In the genomic region with DNA sequence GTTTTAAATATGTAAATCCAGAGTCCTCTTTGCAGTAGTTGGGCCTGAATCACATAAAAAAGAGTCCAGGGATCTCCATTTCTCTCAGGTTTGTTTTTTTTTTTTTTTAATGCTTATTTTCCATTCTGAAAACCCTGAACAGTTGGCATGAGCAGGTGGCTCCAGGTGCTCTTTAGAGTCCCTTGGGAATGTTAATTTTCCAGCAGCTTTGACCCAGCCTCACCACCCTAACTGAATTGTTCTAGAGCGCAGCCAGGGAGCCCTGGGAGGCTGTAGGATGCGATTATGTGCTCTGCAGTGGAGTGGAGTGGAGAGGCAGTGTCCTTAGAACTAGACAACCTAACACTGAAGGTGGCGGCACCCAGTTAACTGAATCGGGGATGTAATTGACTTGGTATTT, we compare ENCODE assay signal across 20 mouse cellular contexts. TPM values are rescaled to one million over a fixed set of nuclear protein-coding genes. Genes with fewer than 3 reads are reported as not detected.
DNase-seq lines count a peak whose midpoint lies in the region; ATAC-seq and TF ChIP-seq lines count a peak whose summit lies in the region.
"Had no signal": no experiment of that assay in that cellular context is flagged by ENCODE, and none has a peak within 500 bp of the region (broad histone marks: within the 10 kb centered on the region; RNA-seq: fewer than 3 reads in every experiment).

No protein-coding gene starts in this region.

- H3K27me3 ChIP-seq in midbrain, embryonic 12.5 days, result no peaks in the 10 kb centered on the region
- no peaks in the 10 kb centered on the region for H3K27me3 ChIP-seq in midbrain, embryonic 10.5 days (ENCODE audit: low read depth, poor library complexity, severe bottlenecking)
- no peaks in the 10 kb centered on the region for H3K27me3 ChIP-seq in ES-Bruce4 (ENCODE audit: control insufficient read depth, insufficient read depth, low read length, poor library complexity, severe bottlenecking)
- H3K27me3 ChIP-seq in stomach, postnatal 0 days (ENCODE audit: control insufficient read depth, insufficient read depth, low read length), result no peaks in the 10 kb centered on the region
- H3K27me3 ChIP-seq: heart, embryonic 12.5 days; liver, embryonic 15.5 days had no signal

- no peak overlapping the region for H3K4me2 ChIP-seq in midbrain, embryonic 12.5 days (replicated peaks)
- H3K4me2 ChIP-seq in stomach, postnatal 0 days (replicated peaks; ENCODE audit: low read depth), result no peak overlapping the region
- H3K4me2 ChIP-seq: heart, embryonic 12.5 days; liver, embryonic 15.5 days had no signal

- peak; percentile 37 to 48 for DNase-seq in cerebellum, postnatal 25 days
- no peak for DNase-seq in cerebellum, postnatal 14 days
- DNase-seq in midbrain, embryonic 10.5 days (ENCODE audit: low spot score), result no peak
- DNase-seq in brain, embryonic 14.5 days (ENCODE audit: low read depth), result peak; percentile 45
- no peak for DNase-seq in urinary bladder, postnatal 10 days (ENCODE audit: low spot score)
- DNase-seq in stomach, postnatal 0 days (ENCODE audit: low spot score), result no peak
- DNase-seq: adrenal gland, adult 8-10 months; B cell, adult 2 months; embryo, embryonic 11 days; gastrocnemius, postnatal 10 days; heart, postnatal 14 days; kidney, postnatal 14 days; layer of hippocampus, postnatal 36 days; thymus, postnatal 25 days had no signal

- no peak for TF ChIP-seq CTCF in ES-Bruce4 (IDR thresholded peaks at IDR 0.05; ENCODE audit: low read depth, low read length)
- TF ChIP-seq CTCF in brain, embryonic 14.5 days (IDR thresholded peaks at IDR 0.05; ENCODE audit: borderline replicate concordance, extremely low read depth, insufficient read depth, insufficient read length), result no peak
- no peak for TF ChIP-seq CTCF in stomach, postnatal 0 days (IDR thresholded peaks at IDR 0.05; ENCODE audit: low read depth)

- no peak overlapping the region for H3K4me3 ChIP-seq in midbrain, embryonic 12.5 days
- no peak overlapping the region for H3K4me3 ChIP-seq in midbrain, embryonic 10.5 days
- 0 out of 2 replicates have a peak overlapping the region, but pooled peaks have one; percentile 3 for H3K4me3 ChIP-seq in ES-Bruce4 (ENCODE audit: low read depth, low read length)
- H3K4me3 ChIP-seq in stomach, postnatal 0 days (ENCODE audit: low read depth, low read length), result no peak overlapping the region
- H3K4me3 ChIP-seq: heart, embryonic 12.5 days; layer of hippocampus, adult 2 months; liver, embryonic 15.5 days had no signal

- 71% methylated on average over 4 of the region's 4 CpGs for WGBS in midbrain, embryonic 12.5 days
- 89% methylated on average over 4 of the region's 4 CpGs for WGBS in midbrain, embryonic 10.5 days
- WGBS in stomach, postnatal 0 days, result 93% methylated on average over 4 of the region's 4 CpGs

- peak; percentile 75 for TF ChIP-seq EP300 in ES-Bruce4 (IDR thresholded peaks at IDR 0.05; ENCODE audit: insufficient read depth, low read depth, low read length)
- TF ChIP-seq EP300 in stomach, postnatal 0 days (optimal IDR thresholded peaks at IDR 0.05), result no peak

- H3K27ac ChIP-seq in midbrain, embryonic 12.5 days (replicated peaks), result peak overlapping the region; percentile 60
- H3K27ac ChIP-seq in midbrain, embryonic 10.5 days (replicated peaks), result no peak overlapping the region; the same call in 1 of the 2 replicates
- H3K27ac ChIP-seq in ES-Bruce4 (ENCODE audit: insufficient read depth, low read length), result peak overlapping the region; percentile 88
- no peak overlapping the region for H3K27ac ChIP-seq in stomach, postnatal 0 days (replicated peaks)
- H3K27ac ChIP-seq: layer of hippocampus, adult 2 months; liver, embryonic 15.5 days; macrophage had no signal

- H3K36me3 ChIP-seq in midbrain, embryonic 12.5 days, result peaks cover 38% of the 10 kb centered on the region
- H3K36me3 ChIP-seq in midbrain, embryonic 10.5 days, result peaks cover 50% of the 10 kb centered on the region
- H3K36me3 ChIP-seq in ES-Bruce4 (ENCODE audit: control insufficient read depth, insufficient read depth, low read length, poor library complexity, severe bottlenecking), result peaks cover 16% of the 10 kb centered on the region
- no peaks in the 10 kb centered on the region for H3K36me3 ChIP-seq in stomach, postnatal 0 days (ENCODE audit: control insufficient read depth, insufficient read depth, low read length)

- H3K9me3 ChIP-seq in midbrain, embryonic 12.5 days, result no peaks in the 10 kb centered on the region
- no peaks in the 10 kb centered on the region for H3K9me3 ChIP-seq in midbrain, embryonic 10.5 days (replicated peaks)
- H3K9me3 ChIP-seq in ES-Bruce4 (replicated peaks; ENCODE audit: control insufficient read depth, insufficient read depth, low read length, poor library complexity, severe bottlenecking), result no peaks in the 10 kb centered on the region; the same call in 1 of the 2 replicates
- no peaks in the 10 kb centered on the region for H3K9me3 ChIP-seq in stomach, postnatal 0 days (ENCODE audit: control insufficient read depth, low read length)
- H3K9me3 ChIP-seq: heart, embryonic 12.5 days; liver, embryonic 15.5 days had no signal

- TF ChIP-seq POLR2A in ES-Bruce4 (IDR thresholded peaks at IDR 0.05; ENCODE audit: insufficient read depth, low read length), result no peak
- no peak for TF ChIP-seq POLR2A in brain, embryonic 14.5 days (IDR thresholded peaks at IDR 0.05; ENCODE audit: borderline replicate concordance, extremely low read depth, insufficient read depth, insufficient read length, poor library complexity, severe bottlenecking)

- H3K9ac ChIP-seq in midbrain, embryonic 12.5 days (replicated peaks), result no peak overlapping the region
- peak overlapping the region; percentile 64 for H3K9ac ChIP-seq in ES-Bruce4 (ENCODE audit: low read depth, poor library complexity, severe bottlenecking)
- H3K9ac ChIP-seq in stomach, postnatal 0 days (ENCODE audit: low read length), result no peak overlapping the region
- H3K9ac ChIP-seq: heart, embryonic 12.5 days; liver, embryonic 15.5 days had no signal

- H3K4me1 ChIP-seq in midbrain, embryonic 12.5 days, result peaks cover 37% of the 10 kb centered on the region
- peaks cover 52% of the 10 kb centered on the region for H3K4me1 ChIP-seq in midbrain, embryonic 10.5 days
- no peaks in the 10 kb centered on the region for H3K4me1 ChIP-seq in ES-Bruce4 (ENCODE audit: control insufficient read depth, insufficient read depth, low read length)
- H3K4me1 ChIP-seq in stomach, postnatal 0 days (replicated peaks; ENCODE audit: control insufficient read depth, insufficient read depth), result no peaks in the 10 kb centered on the region
- H3K4me1 ChIP-seq: liver, embryonic 15.5 days had no signal

- no peak for ATAC-seq in midbrain, embryonic 12.5 days (ENCODE audit: low FRiP score, low read depth)
- ATAC-seq in stomach, postnatal 0 days (ENCODE audit: low FRiP score, low TSS enrichment), result no peak

RNA-seq across cellular contexts. Expression of gene Cemip2, which starts 13.7 kb away (rescaled TPM):
- 105 and 113 TPM in 2 replicates for polyA plus RNA-seq in midbrain, embryonic 12.5 days (2016; fragmentation: Nextera tagmentation; extraction: Ambion mirVana)
- polyA plus RNA-seq in midbrain, embryonic 10.5 days (2016; fragmentation: Nextera tagmentation; extraction: Ambion mirVana), result 71.2 and 91.2 TPM in 2 replicates
- 41.9 and 43.1 TPM in 2 replicates for polyA plus RNA-seq in ES-Bruce4 (2011; ENCODE audit: insufficient read depth, insufficient read length, low read depth, missing spikeins)
- 24.0 and 34.9 TPM in 2 replicates for polyA plus RNA-seq in brain, embryonic 14.5 days (2012; rRNA removed)
- polyA plus RNA-seq in stomach, postnatal 0 days (2015; fragmentation: Nextera tagmentation; extraction: Ambion mirVana), result 5.5 and 5.8 TPM in 2 replicates

Comparison
In these comparisons a context has a peak if more than half of its experiments do, and no peak if none do; other contexts are left out.
1. DNase-seq: peak in cerebellum, postnatal 25 days (2 of 2) and brain, embryonic 14.5 days (single experiment); none in cerebellum, postnatal 14 days (0 of 2), midbrain, embryonic 10.5 days (single experiment), urinary bladder, postnatal 10 days (single experiment) and stomach, postnatal 0 days (single experiment).
2. H3K27ac ChIP-seq: peak in midbrain, embryonic 12.5 days (single experiment) and ES-Bruce4 (single experiment); none in midbrain, embryonic 10.5 days (single experiment) and stomach, postnatal 0 days (single experiment).